In genomic region chr16:38481327-38481726, GRCm38 (mm10) we compare ENCODE assay signal across 21 mouse cellular contexts. TPM values are rescaled to one million over a fixed set of nuclear protein-coding genes. Genes with fewer than 3 reads are reported as not detected.
DNase-seq lines count a peak whose midpoint lies in the region; ATAC-seq and TF ChIP-seq lines count a peak whose summit lies in the region.
"Had no signal": no experiment of that assay in that cellular context is flagged by ENCODE, and none has a peak within 500 bp of the region (broad histone marks: within the 10 kb centered on the region; RNA-seq: fewer than 3 reads in every experiment).

No protein-coding gene starts in this region.

- peak; percentile 77 for DNase-seq in G1E (ENCODE audit: low spot score)
- peak; percentile 72 for DNase-seq in c-Kit-positive CD71-positive TER-119-negative erythroid progenitor cells, embryonic 14.5 days (ENCODE audit: low read depth)
- no peak for DNase-seq in urinary bladder, adult 2 months (ENCODE audit: low spot score)
- no peak for DNase-seq in right cerebral cortex, postnatal 36 days (ENCODE audit: low spot score in 2 of 2)
- DNase-seq in kidney, postnatal 25 days, result no peak
- no peak for DNase-seq in frontal cortex, postnatal 14 days (ENCODE audit: low spot score in 2 of 2)
- DNase-seq: adrenal gland, postnatal 10 days; cerebellum, adult 18-20 months; cerebellum, adult 9-11 months; cerebellum, postnatal 36 days; gastrocnemius, postnatal 14 days; heart, postnatal 10 days; heart, postnatal 4 days had no signal

- 29% methylated on average over 4 of the region's 4 CpGs for WGBS in liver, embryonic 12.5 days (ENCODE audit: insufficient replicate concordance)
- 25% methylated on average over 4 of the region's 4 CpGs for WGBS in liver, embryonic 16.5 days (ENCODE audit: insufficient replicate concordance)

- peak overlapping the region; percentile 65; the same call in 1 of the 2 replicates for H3K4me3 ChIP-seq in G1E (ENCODE audit: low read depth, low read length)
- no peak overlapping the region for H3K4me3 ChIP-seq in liver, embryonic 12.5 days
- no peak overlapping the region for H3K4me3 ChIP-seq in liver, embryonic 16.5 days (ENCODE audit: low read depth, low read length)
- H3K4me3 ChIP-seq: embryonic facial prominence, embryonic 13.5 days; forebrain, embryonic 12.5 days; hindbrain, embryonic 12.5 days had no signal

- peaks cover 13% of the 10 kb centered on the region for H3K27me3 ChIP-seq in G1E (ENCODE audit: insufficient read depth, low read length)
- H3K27me3 ChIP-seq in liver, embryonic 12.5 days (replicated peaks), result peaks cover 31% of the 10 kb centered on the region
- peaks cover 19% of the 10 kb centered on the region for H3K27me3 ChIP-seq in liver, embryonic 16.5 days (ENCODE audit: control insufficient read depth, insufficient read depth, low read depth, low read length)

- peaks cover 48% of the 10 kb centered on the region for H3K4me1 ChIP-seq in G1E (ENCODE audit: insufficient read depth, low read depth, low read length)
- H3K4me1 ChIP-seq in liver, embryonic 12.5 days, result peaks cover 45% of the 10 kb centered on the region
- peaks cover 22% of the 10 kb centered on the region for H3K4me1 ChIP-seq in liver, embryonic 16.5 days (ENCODE audit: control insufficient read depth, low read depth, low read length)

- ATAC-seq in G1E (ENCODE audit: extremely low read depth, insufficient number of reproducible peaks, low FRiP score, poor library complexity, severe bottlenecking), result peak; percentile 85
- ATAC-seq in liver, embryonic 12.5 days, result peak; percentile 68; the same call in 1 of the 2 replicates
- ATAC-seq in liver, embryonic 16.5 days (ENCODE audit: low read depth), result peak; percentile 75
- ATAC-seq: forebrain, embryonic 16.5 days; hindbrain, embryonic 16.5 days had no signal

- TF ChIP-seq CTCF in G1E (IDR thresholded peaks at IDR 0.05; ENCODE audit: low read depth, low read length), result no peak

- peak overlapping the region; percentile 41 for H3K4me2 ChIP-seq in liver, embryonic 12.5 days
- peak overlapping the region; percentile 19; the same call in 1 of the 2 replicates for H3K4me2 ChIP-seq in liver, embryonic 16.5 days (ENCODE audit: low read depth, low read length)
- H3K4me2 ChIP-seq: embryonic facial prominence, embryonic 13.5 days; forebrain, embryonic 12.5 days; hindbrain, embryonic 12.5 days had no signal

- no peak overlapping the region for H3K27ac ChIP-seq in liver, embryonic 12.5 days
- H3K27ac ChIP-seq in liver, embryonic 16.5 days (ENCODE audit: low read length), result no peak overlapping the region
- H3K27ac ChIP-seq: embryonic facial prominence, embryonic 13.5 days; forebrain, embryonic 12.5 days; hindbrain, embryonic 12.5 days had no signal

- no peak overlapping the region for H3K9ac ChIP-seq in liver, embryonic 12.5 days
- no peak overlapping the region for H3K9ac ChIP-seq in liver, embryonic 16.5 days (ENCODE audit: low read depth, low read length)
- H3K9ac ChIP-seq: embryonic facial prominence, embryonic 13.5 days; forebrain, embryonic 12.5 days; hindbrain, embryonic 12.5 days had no signal

- peaks cover 29% of the 10 kb centered on the region for H3K36me3 ChIP-seq in G1E (replicated peaks)
- H3K36me3 ChIP-seq in liver, embryonic 12.5 days, result no peaks in the 10 kb centered on the region
- H3K36me3 ChIP-seq in liver, embryonic 16.5 days (ENCODE audit: control insufficient read depth, insufficient read depth), result no peaks in the 10 kb centered on the region
- H3K36me3 ChIP-seq: embryonic facial prominence, embryonic 13.5 days; forebrain, embryonic 12.5 days; hindbrain, embryonic 12.5 days had no signal

- H3K9me3 ChIP-seq in G1E (replicated peaks), result no peaks in the 10 kb centered on the region
- no peaks in the 10 kb centered on the region for H3K9me3 ChIP-seq in liver, embryonic 12.5 days (replicated peaks)
- no peaks in the 10 kb centered on the region for H3K9me3 ChIP-seq in liver, embryonic 16.5 days (replicated peaks; ENCODE audit: control insufficient read depth, low read length)
- H3K9me3 ChIP-seq: embryonic facial prominence, embryonic 13.5 days; forebrain, embryonic 12.5 days; hindbrain, embryonic 12.5 days had no signal

RNA-seq across cellular contexts. Expression of gene Cd80, which starts 26.0 kb away (rescaled TPM):
- 62.1 and 77.0 TPM in 2 replicates for total RNA-seq in G1E (2014; fragmentation: Nextera tagmentation)
- 4.9 and 5.3 TPM in 2 replicates for total RNA-seq in G1E (2017)
- polyA plus RNA-seq in G1E (2012), result 2.2 and 3.0 TPM in 2 replicates
- polyA plus RNA-seq in liver, embryonic 12.5 days (2016; fragmentation: Nextera tagmentation; extraction: Ambion mirVana), result 0.12 and 0.19 TPM in 2 replicates
- 0.21 and 0.27 TPM in 2 replicates for polyA plus RNA-seq in liver, embryonic 16.5 days (2015; fragmentation: Nextera tagmentation; extraction: Ambion mirVana)
- polyA plus RNA-seq in urinary bladder, adult 2 months (2012; rRNA removed), result 1.8 and 2.4 TPM in 2 replicates
- total RNA-seq: granulocyte monocyte progenitor cell, adult 5-6 weeks had no signal

RNA-seq across cellular contexts. Expression of gene Adprh, which starts 28.8 kb away (rescaled TPM):
- total RNA-seq in G1E (2014; fragmentation: Nextera tagmentation) (56.4 and 60.6 TPM in 2 replicates), G1E (2017) (26.4 and 28.4 TPM in 2 replicates)
- polyA plus RNA-seq in G1E (2012), result 355 and 468 TPM in 2 replicates
- polyA plus RNA-seq in liver, embryonic 12.5 days (2016; fragmentation: Nextera tagmentation; extraction: Ambion mirVana), result 50.8 and 53.5 TPM in 2 replicates
- polyA plus RNA-seq in liver, embryonic 16.5 days (2015; fragmentation: Nextera tagmentation; extraction: Ambion mirVana), result 28.8 and 31.0 TPM in 2 replicates
- 44.3 and 44.8 TPM in 2 replicates for polyA plus RNA-seq in urinary bladder, adult 2 months (2012; rRNA removed)

RNA-seq across cellular contexts. Expression of gene Timmdc1, which starts 41.1 kb away (rescaled TPM):
- total RNA-seq in G1E (2014; fragmentation: Nextera tagmentation) (36.7 and 38.7 TPM in 2 replicates), G1E (2017) (27.0 and 28.6 TPM in 2 replicates)
- 25.9 and 28.3 TPM in 2 replicates for polyA plus RNA-seq in G1E (2012)
- 19.7 and 19.9 TPM in 2 replicates for polyA plus RNA-seq in liver, embryonic 12.5 days (2016; fragmentation: Nextera tagmentation; extraction: Ambion mirVana)
- polyA plus RNA-seq in liver, embryonic 16.5 days (2015; fragmentation: Nextera tagmentation; extraction: Ambion mirVana), result 10.6 and 11.2 TPM in 2 replicates
- 14.7 and 15.9 TPM in 2 replicates for polyA plus RNA-seq in urinary bladder, adult 2 months (2012; rRNA removed)

RNA-seq across cellular contexts. Expression of gene Pla1a, which starts 48.4 kb away (rescaled TPM):
- total RNA-seq in G1E (2014; fragmentation: Nextera tagmentation), result 1.7 TPM in 1 of 2 replicates, not detected in the other
- 0.16 TPM in 1 of 2 replicates, not detected in the other for total RNA-seq in G1E (2017)
- polyA plus RNA-seq in G1E (2012), result not detected in 2 replicates
- polyA plus RNA-seq in liver, embryonic 12.5 days (2016; fragmentation: Nextera tagmentation; extraction: Ambion mirVana), result 3.4 TPM in 2 replicates
- 34.8 and 40.4 TPM in 2 replicates for polyA plus RNA-seq in liver, embryonic 16.5 days (2015; fragmentation: Nextera tagmentation; extraction: Ambion mirVana)
- polyA plus RNA-seq in urinary bladder, adult 2 months (2012; rRNA removed), result 12.7 and 13.8 TPM in 2 replicates
- total RNA-seq: granulocyte monocyte progenitor cell, adult 5-6 weeks had no signal

Comparison
In these comparisons a context has a peak if more than half of its experiments do, and no peak if none do; other contexts are left out.
1. DNase-seq: peak in G1E (single experiment) and c-Kit-positive CD71-positive TER-119-negative erythroid progenitor cells, embryonic 14.5 days (single experiment); none in urinary bladder, adult 2 months (single experiment), right cerebral cortex, postnatal 36 days (0 of 2), kidney, postnatal 25 days (0 of 2) and frontal cortex, postnatal 14 days (0 of 2).
2. Peak in every context shown above with its lines, with median percentiles within 50 percentile points of each other: ATAC-seq.